Mouse (Mus musculus): ENCODE data around the gene Ulk4.

DNA sequence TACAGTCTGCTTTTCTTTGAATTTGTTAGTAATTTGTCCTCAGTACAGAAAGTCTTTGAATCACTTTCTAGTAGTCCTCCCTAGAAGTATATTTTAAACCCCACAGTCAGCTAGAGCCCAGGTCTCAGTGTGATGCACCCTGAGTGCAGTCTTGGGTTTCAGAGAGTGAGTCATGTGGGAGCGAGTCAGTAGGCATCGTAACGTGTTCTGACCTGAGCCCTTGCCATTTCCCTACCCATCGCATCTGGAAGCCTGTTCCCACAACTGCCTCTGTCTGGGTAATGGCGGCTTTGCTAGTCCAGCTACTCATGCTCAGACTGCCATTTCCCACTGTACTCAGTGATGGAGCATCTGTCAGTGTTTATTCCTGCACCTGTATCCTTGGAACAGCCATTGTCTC is 318.9 kb downstream of the Ulk4 start:
- TF ChIP-seq CTCF (IDR thresholded peaks at IDR 0.05; ENCODE audit: low read depth) (no peak), EP300 (IDR thresholded peaks at IDR 0.05; ENCODE audit: low read depth) (no peak)
